Mouse (Mus musculus) erythroblast, embryonic 14.5 days (primary cell): ENCODE data around the gene Icos.

ENCODE experiments used
- GATA1 ChIP-seq: IDR thresholded peaks from 2 replicates; pipeline ENCODE4 v1.6.1; 2012; ENCODE audit warnings: low read length, inconsistent platforms, mixed read lengths
- TAL1 ChIP-seq: IDR thresholded peaks from 3 replicates; pipeline ENCODE4 v1.6.1; 2012; ENCODE audit warnings: low read length, inconsistent platforms, mixed read lengths

DNA sequence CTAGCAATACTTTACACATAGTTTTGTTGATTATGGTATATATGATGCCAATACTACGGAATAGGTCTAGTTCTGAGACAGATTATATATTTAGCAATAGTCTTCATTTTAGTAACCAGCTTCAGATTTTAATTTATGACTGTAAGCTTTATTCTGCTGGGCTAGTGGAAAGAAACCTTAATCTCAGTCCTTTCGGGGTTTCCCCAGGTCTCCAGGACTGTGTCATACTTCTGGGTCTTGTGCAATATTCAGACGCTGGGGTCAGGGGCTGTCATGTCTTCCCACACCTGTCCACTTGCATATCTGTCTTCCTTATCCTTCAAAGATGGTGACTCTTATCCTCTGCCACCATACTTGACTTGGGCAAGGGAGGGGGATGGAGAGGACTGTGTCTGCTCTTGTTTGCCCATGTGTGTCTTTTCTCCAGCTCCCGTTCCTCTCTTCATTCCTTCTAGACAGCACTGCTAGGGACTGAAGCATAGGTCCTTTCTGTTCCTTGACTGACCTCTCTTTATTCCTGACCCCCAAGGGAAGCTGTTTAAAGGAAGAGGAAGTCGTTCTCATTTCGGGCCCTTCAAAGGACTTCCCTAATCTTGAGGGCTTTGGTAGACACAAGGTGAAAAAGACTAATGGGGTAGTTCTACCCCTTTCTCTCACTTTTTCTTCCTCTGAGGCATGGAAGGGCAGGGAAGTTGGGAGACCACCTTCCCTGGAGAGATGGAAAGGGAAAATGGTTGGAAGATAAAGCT is 40.6 kb upstream of the Icos start:
- no peak for TF ChIP-seq TAL1
- no peak for TF ChIP-seq GATA1
